Mouse (Mus musculus) lung, embryonic 14.5 days (tissue): ENCODE measurements around the gene Megf11. TPM values are rescaled to one million over a fixed set of nuclear protein-coding genes. Genes with fewer than 3 reads are reported as not detected.

ENCODE experiments used
- ATAC-seq: fragments of 200-750 bp; cut with Nextera tagmentation; 2 replicates; pipeline ENCODE4 v1.8.0; 2017; ENCODE audit warnings: mild to moderate bottlenecking, moderate TSS enrichment, moderate library complexity; ENCODE audit not compliant: insufficient read depth
- DNase-seq: peaks from one replicate; pipeline ENCODE4 v3.0.0-alpha.2; 2015
- H3K27ac ChIP-seq: fragments of 300-500 bp; sonication (generic); 2 replicates; pipeline ENCODE4 v1.5.1; 2014; ENCODE audit warnings: low read depth, mild to moderate bottlenecking, moderate library complexity
- H3K27me3 ChIP-seq: fragments of 300-500 bp; sonication (generic); 2 replicates; pipeline ENCODE4 v1.6.1; 2014; ENCODE audit warnings: low read length, control low read depth; ENCODE audit not compliant: insufficient read depth
- H3K36me3 ChIP-seq: fragments of 300-500 bp; sonication (generic); 2 replicates; pipeline ENCODE4 v1.6.1; 2014; ENCODE audit warnings: control low read depth; ENCODE audit not compliant: insufficient read depth
- H3K4me1 ChIP-seq: fragments of 300-500 bp; sonication (generic); 2 replicates; pipeline ENCODE4 v1.6.1; 2014; ENCODE audit warnings: antibody characterized with exemption, control low read depth; ENCODE audit not compliant: insufficient read depth
- H3K4me2 ChIP-seq: fragments of 300-500 bp; sonication (generic); 2 replicates; pipeline ENCODE4 v1.6.1; 2014; ENCODE audit warnings: mild to moderate bottlenecking
- H3K4me3 ChIP-seq: fragments of 300-500 bp; sonication (generic); 2 replicates; pipeline ENCODE4 v1.5.1; 2014; ENCODE audit warnings: low read depth, low read length
- H3K9ac ChIP-seq: fragments of 300-500 bp; sonication (generic); 2 replicates; pipeline ENCODE4 v1.6.1; 2014
- H3K9me3 ChIP-seq: fragments of 300-500 bp; sonication (generic); 2 replicates; pipeline ENCODE4 v1.6.1; 2016; ENCODE audit warnings: low read depth, low read length, control low read depth
- CTCF ChIP-seq: IDR thresholded peaks from 2 replicates; pipeline ENCODE4 v1.5.1; 2016; ENCODE audit warnings: antibody characterized with exemption, low read depth
- WGBS: fragments of 180-500 bp; shearing (Covaris S2); extraction: QIAGEN DNeasy Blood & Tissue Kit; methylation state at CpG from one replicate; pipeline ENCODE4 v1.1.7; 2014; 5-methylcytosine and 5-hydroxymethylcytosine counted together
- microRNA-seq: library from miRNA; unstranded; fragments of <30 nt; microRNA quantifications from one replicate; pipeline ENCODE4, GENCODE M21; 2016; ENCODE audit warnings: borderline number of aligned reads
- polyA plus RNA-seq: library from polyadenylated mRNA; unstranded; fragments of >200 nt; fragmentation: Nextera tagmentation; extraction: Ambion mirVana; gene quantifications from 2 replicates; pipeline ENCODE4 v1.2.1, GENCODE M21; 2014

Gene Megf11
- polyA plus RNA-seq, 1 experiment from 2014 or later = 1.6 TPM

DNA sequence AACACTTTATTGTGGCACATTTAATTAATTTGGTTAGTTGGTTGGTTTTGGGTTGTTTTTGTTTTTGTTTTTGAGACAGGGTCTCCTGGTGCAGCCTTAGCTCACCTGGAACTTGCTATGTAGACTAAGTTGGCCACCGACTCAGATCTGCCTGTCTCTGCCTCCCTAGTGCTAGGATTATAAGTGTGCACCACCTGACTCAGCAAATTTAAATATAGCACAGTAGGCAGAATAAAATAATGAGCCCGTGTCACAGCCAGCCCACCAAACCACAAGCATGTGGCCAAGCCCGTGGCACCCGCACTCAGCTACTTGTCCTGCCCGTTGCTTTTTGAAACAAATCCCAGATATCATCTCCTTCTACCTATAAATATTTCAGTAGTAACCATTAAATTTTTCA lies 367.1 kb downstream of the Megf11 start:
- H3K27me3 ChIP-seq = no peaks in the 10 kb centered on the region
- no peak overlapping the region for H3K4me2 ChIP-seq
- no peak overlapping the region for H3K27ac ChIP-seq
- WGBS = 90% methylated on average over 5 of the region's 5 CpGs
- H3K4me1 ChIP-seq = no peaks in the 10 kb centered on the region
- no peak overlapping the region for H3K4me3 ChIP-seq
- H3K9ac ChIP-seq = no peak overlapping the region
- H3K36me3 ChIP-seq = no peaks in the 10 kb centered on the region
- ATAC-seq (no peak), DNase-seq (no peak)
- no peak for TF ChIP-seq CTCF
- H3K9me3 ChIP-seq = no peaks in the 10 kb centered on the region

- Histone ChIP-seq H3K4me1 (no peaks in the 10 kb centered on the region), H3K27me3 (no peaks in the 10 kb centered on the region), H3K9me3 (no peaks in the 10 kb centered on the region), H3K4me3 (no peak overlapping the region), H3K4me2 (no peak overlapping the region), H3K9ac (no peak overlapping the region), H3K36me3 (no peaks in the 10 kb centered on the region), H3K27ac (no peak overlapping the region)
- DNase-seq (no peak), ATAC-seq (no peak)
- 81% methylated on average over 14 of the region's 14 CpGs for WGBS
- no peak for TF ChIP-seq CTCF
These were observed 372.6 kb downstream of the Megf11 start for GRCm38 (mm10) chr9:64758052-64758451.

Small RNAs within 50 kb of the gene (microRNA-seq; reads per million reads assigned to microRNA genes)
- gene Gm47308 = not detected

Other genes starting within 250 kb of the Megf11 start
- gene Zwilch, start 212.5 kb upstream of the Megf11 start, polyA plus RNA-seq = 31.4 and 33.6 TPM in 2 replicates
- 1,349 and 1,368 TPM in 2 replicates for gene Rpl4, start 212.3 kb upstream of the Megf11 start, polyA plus RNA-seq
- gene Snapc5, start 206.4 kb upstream of the Megf11 start, polyA plus RNA-seq = 23.2 and 24.7 TPM in 2 replicates
- 2.7 and 3.6 TPM in 2 replicates for gene Uchl4, start 150.4 kb upstream of the Megf11 start, polyA plus RNA-seq
- gene Map2k1, start 132.0 kb upstream of the Megf11 start, polyA plus RNA-seq = 69.2 and 71.2 TPM in 2 replicates
- gene Tipin, start 104.0 kb upstream of the Megf11 start, polyA plus RNA-seq = 281 and 288 TPM in 2 replicates
- 24.0 and 24.6 TPM in 2 replicates for gene Dis3l, start 44.3 kb upstream of the Megf11 start, polyA plus RNA-seq